Mouse (Mus musculus) heart, adult 2 months (tissue): ENCODE measurements around the gene Rnf212b. TPM values are rescaled to one million over a fixed set of nuclear protein-coding genes. Genes with fewer than 3 reads are reported as not detected.

Source experiments
- DNase-seq, 2 experiments: peaks; one replicate each; pipeline ENCODE4 v3.0.0; 2021
- H3K27ac ChIP-seq: fragments of 200-600 bp; 2 replicates; pipeline ENCODE4 v1.8.1; 2022
- H3K27me3 ChIP-seq: fragments of 200-500 bp; 2 replicates; pipeline ENCODE4 v1.6.1; 2012; ENCODE audit warnings: mild to moderate bottlenecking, low read length, inconsistent platforms, mixed read lengths; ENCODE audit not compliant: control insufficient read depth, insufficient read depth
- H3K36me3 ChIP-seq: fragments of 200-500 bp; 2 replicates; pipeline ENCODE4 v1.6.1; 2012; ENCODE audit warnings: low read length, inconsistent platforms; ENCODE audit not compliant: control insufficient read depth, insufficient read depth
- H3K4me1 ChIP-seq: fragments of 200-500 bp; 2 replicates; pipeline ENCODE4 v1.6.1; 2011; ENCODE audit warnings: low read length; ENCODE audit not compliant: control insufficient read depth, insufficient read depth
- H3K4me3 ChIP-seq: fragments of 200-600 bp; 2 replicates; pipeline ENCODE4 v1.8.1; 2022
- H3K79me2 ChIP-seq: fragments of 200-500 bp; replicated peaks from 2 replicates; pipeline ENCODE4 v1.6.1; 2012; ENCODE audit warnings: mild to moderate bottlenecking, inconsistent platforms, low read length, moderate library complexity, mixed read lengths; ENCODE audit not compliant: control insufficient read depth, insufficient read depth
- H3K9ac ChIP-seq: fragments of 200-500 bp; 2 replicates; pipeline ENCODE4 v1.6.1; 2012; ENCODE audit warnings: low read depth, mild to moderate bottlenecking, control low read depth, inconsistent platforms, low read length, mixed read lengths
- CTCF ChIP-seq: fragments of 200-600 bp; IDR thresholded peaks from 2 replicates; pipeline ENCODE4 v1.8.1; 2022; ENCODE audit warnings: antibody characterized with exemption, mild to moderate bottlenecking, moderate library complexity
- EP300 ChIP-seq: fragments of 200-500 bp; IDR thresholded peaks from 2 replicates; pipeline ENCODE4 v1.6.1; 2011; ENCODE audit warnings: low read depth, low read length, control low read depth; ENCODE audit not compliant: insufficient read depth
- POLR2A ChIP-seq: fragments of 200-500 bp; IDR thresholded peaks from 2 replicates; pipeline ENCODE4 v1.6.1; 2011; ENCODE audit warnings: mild to moderate bottlenecking, low read depth, low read length, control low read depth; ENCODE audit not compliant: insufficient read depth
- WGBS: fragments of 180-500 bp; shearing (Covaris S2); methylation state at CpG from one replicate; pipeline ENCODE4 v1.1.7; 2018; 5-methylcytosine and 5-hydroxymethylcytosine counted together
- intact Hi-C: fragments of 180-260 bp; cut with DNase I; formaldehyde crosslinking; loops from one replicate; pipeline ENCODE4 v1.15.1; 2025
- polyA plus RNA-seq: library from polyadenylated mRNA; depleted of rRNA; stranded (reverse); fragments of >200 nt; gene quantifications from 2 replicates; pipeline ENCODE4 v1.2.3, GENCODE M21; 2012; rRNA removed
- total RNA-seq, 2 experiments: library from RNA; stranded (reverse); gene quantifications; 2 replicates each; pipeline ENCODE4 v1.2.3; 2021

Gene Rnf212b
- total and polyA plus RNA-seq, 3 experiments: 0.21 TPM; not detected in 2

DNA sequence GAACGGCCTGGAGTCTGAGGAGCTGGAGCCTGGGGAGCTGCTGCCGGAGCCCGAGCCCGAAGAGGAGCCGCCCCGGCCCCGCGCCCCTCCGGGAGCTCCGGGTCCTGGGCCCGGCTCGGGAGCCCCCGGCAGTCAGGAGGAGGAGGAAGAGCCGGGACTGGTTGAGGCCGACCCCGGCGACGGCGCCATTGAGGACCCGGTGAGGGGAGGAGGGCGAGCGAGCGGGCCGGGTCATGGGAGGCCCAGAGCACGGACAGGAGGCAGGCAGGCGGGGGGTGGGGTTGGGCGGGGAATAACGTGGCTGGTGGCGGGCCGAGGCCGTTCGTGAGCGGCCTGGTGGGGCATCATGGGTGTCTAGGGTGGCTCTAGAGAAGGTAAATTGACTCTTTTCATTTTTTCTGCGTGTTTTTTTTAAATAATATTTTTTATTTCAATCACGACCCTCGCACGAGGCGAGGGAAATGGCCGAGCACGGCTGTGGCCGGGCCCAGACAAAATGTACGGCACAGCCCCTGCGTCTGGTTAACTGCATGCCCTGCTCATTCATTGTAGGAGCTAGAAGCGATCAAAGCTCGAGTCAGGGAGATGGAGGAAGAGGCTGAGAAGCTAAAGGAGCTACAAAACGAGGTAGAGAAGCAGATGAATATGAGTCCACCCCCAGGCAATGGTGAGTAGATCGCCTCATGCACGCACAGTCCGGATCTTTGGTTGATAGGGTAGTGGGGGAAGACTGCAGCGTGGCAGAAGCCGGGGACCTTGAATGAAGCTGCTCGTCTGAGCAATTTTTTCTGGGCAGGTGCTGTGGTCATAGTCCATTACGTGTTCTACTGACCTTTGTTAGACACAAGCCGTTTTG is 80.6 kb downstream of the Rnf212b start:
- Histone ChIP-seq H3K27me3 (no peaks in the 10 kb centered on the region), H3K9ac (peak overlapping the region; percentile 92), H3K27ac (peak overlapping the region; percentile 85), H3K4me1 (peaks cover 3% of the 10 kb centered on the region; the same call in 1 of the 2 replicates), H3K79me2 (peaks cover 2% of the 10 kb centered on the region), H3K4me3 (peak overlapping the region; percentile 91), H3K36me3 (peaks cover 14% of the 10 kb centered on the region)
- under 1% methylated on average over 54 of the region's 54 CpGs for WGBS
- 0 out of 2 replicates have a peak, but pooled peaks have one; percentile 18 for TF ChIP-seq POLR2A
- no peak for TF ChIP-seq EP300
- TF ChIP-seq CTCF: no peak
- intact Hi-C loops: no loop called here
- DNase-seq: no peak

DNA sequence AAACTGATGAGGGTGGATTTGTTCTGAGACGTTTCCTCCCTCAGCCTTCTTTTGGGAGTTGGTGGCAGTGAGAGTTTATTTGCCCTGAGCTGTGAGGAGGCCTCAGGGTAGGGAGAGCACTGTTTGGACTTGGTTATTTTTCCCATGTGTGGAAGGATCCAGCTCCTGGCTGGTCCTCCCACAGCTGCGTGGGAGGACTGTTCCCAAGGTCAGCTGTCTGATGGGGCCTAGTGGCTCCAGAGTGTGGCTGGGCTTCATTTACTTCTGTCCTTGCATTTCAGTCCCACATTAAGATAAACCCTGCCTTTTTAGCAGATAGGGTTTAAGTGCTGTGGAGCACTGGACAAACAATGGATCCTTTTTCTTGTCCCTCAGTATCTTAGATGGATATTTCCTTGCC is 83.5 kb downstream of the Rnf212b start:
- H3K27ac ChIP-seq: no peak overlapping the region
- no peak overlapping the region for H3K9ac ChIP-seq
- TF ChIP-seq CTCF (no peak), POLR2A (no peak), EP300 (no peak)
- peaks cover 2% of the 10 kb centered on the region for H3K79me2 ChIP-seq
- no peak for DNase-seq
- H3K27me3 ChIP-seq: no peaks in the 10 kb centered on the region
- intact Hi-C loops: no loop called here
- WGBS: 32% methylated on average over 2 of the region's 2 CpGs
- peaks cover 4% of the 10 kb centered on the region for H3K4me1 ChIP-seq
- no peak overlapping the region for H3K4me3 ChIP-seq
- H3K36me3 ChIP-seq: peaks cover 14% of the 10 kb centered on the region

DNA sequence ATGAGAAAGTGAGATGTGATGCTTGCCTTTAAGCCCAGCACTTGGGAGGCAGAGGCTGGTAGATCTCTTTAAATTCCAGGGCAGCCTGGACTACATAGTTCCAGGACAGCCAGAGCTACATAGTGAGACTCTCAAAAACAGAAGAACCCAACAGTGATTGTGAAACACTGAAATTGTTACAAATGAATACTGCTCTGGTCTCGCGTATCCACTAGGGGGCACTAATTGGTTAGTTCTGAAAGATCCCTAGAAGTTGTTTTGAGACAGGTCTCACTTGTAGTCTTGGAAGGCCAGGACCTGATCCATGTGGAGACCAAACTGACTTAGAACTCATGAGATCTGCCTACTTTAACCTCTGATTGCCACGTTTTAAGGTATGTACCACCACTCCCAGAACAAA is 86.4 kb downstream of the Rnf212b start:
- H3K4me1 ChIP-seq: peaks cover 1% of the 10 kb centered on the region
- DNase-seq: peak in 1 of 2 experiments; percentile 56
- TF ChIP-seq EP300: no peak
- peak; percentile 92 for TF ChIP-seq CTCF
- 0 out of 2 replicates have a peak, but pooled peaks have one; percentile 29 for TF ChIP-seq POLR2A
- no peak overlapping the region for H3K4me3 ChIP-seq
- H3K79me2 ChIP-seq: no peaks in the 10 kb centered on the region
- intact Hi-C loops: loop anchor here (1.0 to 2.0 kb wide), 3 partner anchors 16 to 114 kb away; partner anchors contain the start of gene Ngdn
- peaks cover 7% of the 10 kb centered on the region for H3K36me3 ChIP-seq
- WGBS: 1% methylated on average over 3 of the region's 3 CpGs
- H3K27me3 ChIP-seq: no peaks in the 10 kb centered on the region
- no peak overlapping the region for H3K27ac ChIP-seq
- H3K9ac ChIP-seq: no peak overlapping the region; the same call in 1 of the 2 replicates

DNA sequence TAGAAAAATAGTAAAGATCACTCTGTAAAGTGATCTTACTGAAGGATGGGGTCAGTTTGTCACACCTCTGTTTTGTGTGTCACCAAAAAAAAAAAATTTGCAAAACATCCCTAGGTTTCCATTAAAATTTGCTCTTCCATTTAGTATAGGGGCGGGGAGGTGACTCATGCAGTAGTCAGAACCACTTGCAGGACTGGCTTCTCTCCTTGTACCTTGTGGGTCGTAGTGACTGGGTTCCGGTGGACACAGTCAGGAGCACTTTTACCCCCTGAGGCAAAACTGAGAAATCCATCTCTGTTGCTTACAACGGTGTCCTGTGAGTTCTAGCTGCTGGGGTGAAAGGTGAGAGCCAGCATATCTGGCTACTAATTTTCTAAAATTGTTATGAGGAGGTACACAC is 89.7 kb downstream of the Rnf212b start:
- Histone ChIP-seq H3K4me1 (peaks cover 1% of the 10 kb centered on the region), H3K36me3 (no peaks in the 10 kb centered on the region), H3K27ac (no peak overlapping the region), H3K9ac (no peak overlapping the region), H3K79me2 (no peaks in the 10 kb centered on the region), H3K27me3 (no peaks in the 10 kb centered on the region), H3K4me3 (no peak overlapping the region)
- WGBS: 95% methylated on average over 4 of the region's 4 CpGs
- TF ChIP-seq EP300 (no peak), POLR2A (no peak), CTCF (no peak)
- no peak for DNase-seq
- intact Hi-C loops: no loop called here

Other genes with a start within 250 kb of the Rnf212b start
- gene Ajuba, start 236.6 kb upstream of the Rnf212b start, total RNA-seq: 1 to 10 TPM; 4.6 to 4.8 TPM
- 7.8 and 13.4 TPM in 2 replicates for gene Ajuba, start 236.6 kb upstream of the Rnf212b start, polyA plus RNA-seq
- gene 4931414P19Rik, start 208.1 kb upstream of the Rnf212b start, total RNA-seq: 1 to 10 TPM; 5.9 to 6.4 TPM
- 2.4 and 4.4 TPM in 2 replicates for gene 4931414P19Rik, start 208.1 kb upstream of the Rnf212b start, polyA plus RNA-seq
- 100 to 1,000 TPM; 164 to 187 TPM for gene Psmb5, start 196.1 kb upstream of the Rnf212b start, total RNA-seq
- 180 and 209 TPM in 2 replicates for gene Psmb5, start 196.1 kb upstream of the Rnf212b start, polyA plus RNA-seq
- gene Psmb11, start 192.7 kb upstream of the Rnf212b start, total RNA-seq: not detected
- gene Psmb11, start 192.7 kb upstream of the Rnf212b start, polyA plus RNA-seq: not detected in 2 replicates
- not detected for gene Gm17606, start 173.2 kb upstream of the Rnf212b start, total RNA-seq
- not detected in 2 replicates for gene Gm17606, start 173.2 kb upstream of the Rnf212b start, polyA plus RNA-seq
- under 1 TPM; 0.18 to 0.31 TPM for gene Cdh24, start 172.8 kb upstream of the Rnf212b start, total RNA-seq
- gene Cdh24, start 172.8 kb upstream of the Rnf212b start, polyA plus RNA-seq: 1.00 and 1.1 TPM in 2 replicates
- gene 1700123O20Rik, start 127.9 kb upstream of the Rnf212b start, total RNA-seq: 10 to 100 TPM; 12.5 to 13.3 TPM
- 18.2 and 27.4 TPM in 2 replicates for gene 1700123O20Rik, start 127.9 kb upstream of the Rnf212b start, polyA plus RNA-seq
- gene Acin1, start 127.2 kb upstream of the Rnf212b start, total RNA-seq: 10 to 100 TPM; 72.3 to 84.9 TPM
- 59.9 and 78.7 TPM in 2 replicates for gene Acin1, start 127.2 kb upstream of the Rnf212b start, polyA plus RNA-seq
- not detected for gene Gm29776, start 115.3 kb upstream of the Rnf212b start, total RNA-seq
- 0.04 and 0.09 TPM in 2 replicates for gene Gm29776, start 115.3 kb upstream of the Rnf212b start, polyA plus RNA-seq
- not detected for gene Cebpe, start 102.0 kb upstream of the Rnf212b start, total RNA-seq
- 0.08 and 0.15 TPM in 2 replicates for gene Cebpe, start 102.0 kb upstream of the Rnf212b start, polyA plus RNA-seq
- gene Slc7a8, start 32.2 kb upstream of the Rnf212b start, total RNA-seq: 1 to 10 TPM; 2.6 to 3.3 TPM
- 2.7 and 3.7 TPM in 2 replicates for gene Slc7a8, start 32.2 kb upstream of the Rnf212b start, polyA plus RNA-seq
- gene Homez, start 56.8 kb downstream of the Rnf212b start, total RNA-seq: 1 to 10 TPM; 4.1 to 7.2 TPM
- gene Homez, start 56.8 kb downstream of the Rnf212b start, polyA plus RNA-seq: 2.6 and 3.1 TPM in 2 replicates
- gene Ppp1r3e, start 63.4 kb downstream of the Rnf212b start, total RNA-seq: 1 to 10 TPM; 2.8 to 3.4 TPM
- 4.8 and 4.9 TPM in 2 replicates for gene Ppp1r3e, start 63.4 kb downstream of the Rnf212b start, polyA plus RNA-seq
- 10 to 100 TPM; 42.4 to 45.0 TPM for gene Bcl2l2, start 69.2 kb downstream of the Rnf212b start, total RNA-seq
- gene Bcl2l2, start 69.2 kb downstream of the Rnf212b start, polyA plus RNA-seq: 29.2 and 44.4 TPM in 2 replicates
- 1 to 10 TPM; 3.2 to 6.1 TPM for gene Gm20521, start 69.3 kb downstream of the Rnf212b start, total RNA-seq
- gene Gm20521, start 69.3 kb downstream of the Rnf212b start, polyA plus RNA-seq: not detected in 2 replicates
- 10 to 100 TPM; 51.4 to 52.2 TPM for gene Pabpn1, start 78.4 kb downstream of the Rnf212b start, total RNA-seq
- gene Pabpn1, start 78.4 kb downstream of the Rnf212b start, polyA plus RNA-seq: 66.2 and 91.7 TPM in 2 replicates
- gene Slc22a17, start 99.0 kb downstream of the Rnf212b start, total RNA-seq: 1 to 10 TPM; 1.7 to 2.3 TPM
- 13.0 and 13.8 TPM in 2 replicates for gene Slc22a17, start 99.0 kb downstream of the Rnf212b start, polyA plus RNA-seq
- 1 to 10 TPM; 1.9 to 3.0 TPM for gene Efs, start 112.0 kb downstream of the Rnf212b start, total RNA-seq
- 5.1 and 5.4 TPM in 2 replicates for gene Efs, start 112.0 kb downstream of the Rnf212b start, polyA plus RNA-seq
- gene Il25, start 118.6 kb downstream of the Rnf212b start, total RNA-seq: not detected
- gene Il25, start 118.6 kb downstream of the Rnf212b start, polyA plus RNA-seq: not detected in 2 replicates
- gene Cmtm5, start 122.1 kb downstream of the Rnf212b start, total RNA-seq: under 1 TPM in 1 of 2 experiments, not detected in 1; 0.30 TPM
- gene Cmtm5, start 122.1 kb downstream of the Rnf212b start, polyA plus RNA-seq: 1.8 and 2.9 TPM in 2 replicates
- over 10,000 TPM; 19,033 to 21,149 TPM for gene Myh6, start 152.8 kb downstream of the Rnf212b start, total RNA-seq
- gene Myh6, start 152.8 kb downstream of the Rnf212b start, polyA plus RNA-seq: 6,249 and 7,266 TPM in 2 replicates
- not detected for gene Gm17428, start 162.8 kb downstream of the Rnf212b start, total RNA-seq
- not detected in 2 replicates for gene Gm17428, start 162.8 kb downstream of the Rnf212b start, polyA plus RNA-seq
- 1,000 to 10,000 TPM; 1,935 to 2,240 TPM for gene Myh7, start 180.5 kb downstream of the Rnf212b start, total RNA-seq
- gene Myh7, start 180.5 kb downstream of the Rnf212b start, polyA plus RNA-seq: 19.8 and 29.5 TPM in 2 replicates
- 10 to 100 TPM; 25.9 to 28.9 TPM for gene Ngdn, start 201.3 kb downstream of the Rnf212b start, total RNA-seq
- 10.1 and 19.6 TPM in 2 replicates for gene Ngdn, start 201.3 kb downstream of the Rnf212b start, polyA plus RNA-seq